Mouse (Mus musculus): ENCODE measurements around the gene Gm5294.

GRCm38 (mm10) chr5:138819780-138820179 lies at the start of gene Gm5294:
- TF ChIP-seq FLI1 (IDR thresholded peaks at IDR 0.05; ENCODE audit: low read length) (no peak), GATA1 (IDR thresholded peaks at IDR 0.05; ENCODE audit: borderline replicate concordance, low read length) (no peak)

Measured in megakaryocyte, embryonic 14.5 days (primary cell).